Mouse (Mus musculus): ENCODE results near the gene Inhbe. TPM values are rescaled to one million over a fixed set of nuclear protein-coding genes. Genes with fewer than 3 reads are reported as not detected.
"Not testable (repeated sequence)": the region's sequence is repeated elsewhere in the genome, so short reads cannot be mapped to it uniquely, and the experiment has no call there.

Gene Inhbe
- total RNA-seq, 2 experiments from 2014 or later = not detected

DNA sequence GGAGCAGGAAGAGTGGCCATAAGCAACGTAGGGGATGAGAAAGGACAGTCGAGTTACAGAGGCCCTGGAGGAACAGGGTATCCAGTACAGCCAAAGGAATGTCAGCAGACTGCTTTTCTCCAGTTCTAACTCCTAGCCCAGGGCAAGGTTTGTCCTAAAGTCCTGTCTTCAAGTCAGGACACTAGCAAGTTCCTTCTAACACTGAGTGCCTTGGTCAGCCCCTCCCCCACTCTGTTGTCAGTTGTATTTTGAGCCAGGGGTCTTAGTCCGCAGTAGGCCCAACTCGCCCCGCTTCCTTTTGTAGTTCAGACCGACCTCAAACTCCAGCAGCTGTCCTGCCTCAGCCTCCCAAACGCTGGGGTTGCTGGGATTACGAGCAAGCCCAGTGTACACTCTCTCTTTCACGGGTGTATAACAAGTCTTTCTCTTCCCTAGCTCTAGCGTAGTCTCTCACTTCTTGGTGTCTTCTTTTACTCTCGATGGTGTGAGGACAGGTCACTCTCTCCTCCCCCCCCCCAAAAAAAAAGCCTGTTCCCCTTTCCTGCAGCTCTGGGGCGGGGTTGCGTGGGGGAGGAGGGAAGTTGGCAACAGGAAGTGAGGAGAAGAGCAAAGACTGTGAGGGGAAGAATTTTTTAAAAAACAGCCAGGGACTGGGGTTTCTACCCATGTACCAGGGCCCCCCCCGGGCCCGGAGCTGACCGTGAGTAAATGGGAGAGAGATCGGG lies 30.9 kb downstream of the Inhbe start:
- DNase-seq (ENCODE audit: low spot score in 2 of 2) = no peak

DNA sequence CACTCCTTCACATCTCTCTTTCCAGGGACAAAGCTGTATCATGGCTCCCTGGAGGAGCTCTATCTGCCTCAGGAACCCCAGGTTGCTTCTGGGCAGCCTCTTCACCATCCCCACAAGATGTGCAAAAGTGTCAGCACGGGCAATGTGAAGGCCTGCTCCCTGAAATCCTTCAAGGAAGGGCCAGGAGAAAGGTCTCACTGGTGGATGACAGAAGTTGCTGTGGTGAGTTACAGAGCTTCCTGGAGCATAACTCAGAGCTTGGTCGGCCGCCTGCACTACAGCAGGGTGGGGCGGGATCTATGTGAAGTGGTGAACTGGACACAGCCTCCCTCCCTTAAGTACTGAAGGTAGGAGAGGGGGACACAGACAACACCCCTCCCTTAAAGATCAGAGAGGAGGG lies 31.5 kb downstream of the Inhbe start:
- no peak for DNase-seq (ENCODE audit: low spot score in 2 of 2)

DNA sequence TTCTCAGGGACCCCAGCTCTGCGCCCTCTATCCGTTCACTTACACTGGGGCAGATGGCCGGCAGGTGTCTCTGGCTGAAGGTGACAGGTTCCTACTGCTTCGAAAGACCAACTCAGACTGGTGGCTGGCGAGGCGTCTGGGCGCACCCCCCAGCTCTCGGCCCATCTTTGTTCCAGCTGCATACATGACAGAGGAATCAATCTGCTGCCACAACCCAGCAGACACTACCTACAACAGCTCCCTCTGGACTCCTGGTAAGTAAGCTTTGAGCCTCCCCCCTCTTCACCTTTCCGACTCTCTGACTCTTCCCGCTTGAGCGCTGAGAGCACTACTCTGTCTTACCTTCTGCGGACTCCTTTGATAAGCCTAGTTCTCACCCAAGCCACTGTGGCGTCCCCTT lies 32.0 kb downstream of the Inhbe start:
- DNase-seq (ENCODE audit: low spot score in 2 of 2) = no peak

DNA sequence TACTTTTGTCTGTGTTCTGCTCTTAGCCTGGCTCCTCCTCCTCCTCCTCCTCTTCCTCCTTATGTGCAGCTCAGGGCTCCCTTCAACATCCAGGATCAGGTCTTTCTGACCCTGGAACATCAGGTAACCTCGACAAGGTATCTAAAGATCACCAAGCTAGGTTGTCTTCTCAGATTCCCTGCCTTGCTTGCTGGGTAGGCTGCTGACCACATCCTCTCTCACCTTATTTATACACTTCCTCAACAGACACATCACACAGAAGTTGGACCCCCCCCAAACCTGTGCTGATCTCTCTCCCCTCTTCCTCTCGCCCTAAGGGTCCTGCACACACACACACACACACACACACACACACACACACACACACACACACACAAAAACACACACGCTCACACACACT lies 32.6 kb downstream of the Inhbe start, which contains the start of gene Arhgap9:
Gene Arhgap9, plus strand, starts transcription at position 344 of the 400 bp plus-strand sequence.
- DNase-seq (ENCODE audit: low spot score in 2 of 2) = no peak

DNA sequence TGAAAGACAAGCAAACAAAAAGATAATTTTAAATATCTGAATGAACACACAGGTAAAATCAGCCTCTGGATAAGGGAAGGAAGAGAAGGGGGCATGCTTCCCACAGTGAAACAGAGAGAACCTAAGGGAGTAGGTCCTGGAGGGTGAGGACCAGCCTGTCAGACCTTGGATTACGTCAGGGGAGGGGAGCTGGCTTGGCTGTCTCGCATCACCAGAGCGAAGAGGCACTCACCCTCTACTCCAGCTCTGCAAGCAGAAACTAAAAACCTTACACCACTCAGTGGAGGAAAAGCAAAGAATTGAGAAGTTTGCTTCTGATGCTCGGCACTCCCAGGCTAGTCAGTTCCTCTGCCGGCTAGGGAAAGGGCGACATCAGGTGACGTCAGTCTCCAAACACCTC lies 34.2 kb downstream of the Inhbe start:
- DNase-seq (ENCODE audit: low spot score in 2 of 2) = no peak

DNA sequence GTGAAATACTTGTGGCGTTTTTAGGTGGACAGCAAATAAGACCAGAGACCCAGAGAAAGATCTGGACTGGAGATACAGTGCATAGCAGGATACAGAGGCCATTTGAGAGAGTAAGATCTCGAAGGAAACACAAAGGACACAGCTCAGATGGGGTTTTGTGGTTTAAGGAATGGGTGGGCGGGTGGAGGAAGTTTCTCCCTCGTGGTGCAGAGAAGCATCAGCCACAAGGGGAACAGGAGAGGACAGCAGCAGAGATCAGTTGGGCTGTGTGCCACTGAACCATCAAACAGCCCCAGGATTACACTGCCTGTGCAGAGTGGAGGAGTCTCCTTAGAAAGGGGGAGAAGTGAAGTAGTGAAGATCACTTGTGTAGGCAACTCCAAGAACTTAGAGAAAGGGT lies 36.2 kb downstream of the Inhbe start:
- DNase-seq (ENCODE audit: low spot score in 2 of 2) = no peak

DNA sequence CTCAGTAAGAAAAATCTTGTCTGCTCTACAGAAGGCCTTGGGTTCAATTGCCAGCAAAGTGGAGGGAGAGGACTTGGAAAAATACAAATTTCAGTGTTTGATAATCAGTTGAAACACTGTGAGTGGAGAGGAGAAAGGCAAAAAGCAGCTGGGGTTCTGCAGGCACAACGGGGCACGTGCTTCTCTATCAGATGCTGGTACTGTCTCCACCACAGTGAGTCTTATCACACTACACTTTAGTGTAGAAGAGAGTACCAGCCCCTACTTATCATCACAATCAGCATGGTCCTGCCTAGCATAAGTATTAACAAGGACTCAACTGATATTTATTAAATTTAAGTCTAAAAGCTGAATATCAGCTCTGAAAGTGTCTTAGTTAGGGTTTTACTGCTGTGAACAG lies 36.9 kb downstream of the Inhbe start:
- DNase-seq (ENCODE audit: low spot score in 2 of 2) = no peak

DNA sequence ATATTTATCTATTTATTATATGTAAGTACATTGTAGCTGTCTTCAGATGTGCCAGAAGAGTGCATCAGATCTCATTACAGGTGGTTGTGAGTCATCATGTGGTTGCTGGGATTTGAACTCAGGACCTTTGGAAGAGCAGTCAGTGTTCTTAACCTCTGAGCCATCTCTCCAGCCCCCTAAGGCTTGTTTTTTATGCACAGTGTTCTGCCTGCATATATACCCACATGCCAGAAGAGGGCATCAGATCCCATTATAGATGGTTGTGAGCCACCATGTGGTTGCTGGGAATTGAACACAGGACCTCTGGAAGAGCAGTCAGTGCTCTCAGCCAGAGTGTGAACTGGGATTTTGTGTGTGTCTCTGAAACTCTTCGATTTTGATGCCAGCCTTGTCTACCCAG lies 39.3 kb downstream of the Inhbe start:
- DNase-seq (ENCODE audit: low spot score in 2 of 2) = not testable (repeated sequence)

DNA sequence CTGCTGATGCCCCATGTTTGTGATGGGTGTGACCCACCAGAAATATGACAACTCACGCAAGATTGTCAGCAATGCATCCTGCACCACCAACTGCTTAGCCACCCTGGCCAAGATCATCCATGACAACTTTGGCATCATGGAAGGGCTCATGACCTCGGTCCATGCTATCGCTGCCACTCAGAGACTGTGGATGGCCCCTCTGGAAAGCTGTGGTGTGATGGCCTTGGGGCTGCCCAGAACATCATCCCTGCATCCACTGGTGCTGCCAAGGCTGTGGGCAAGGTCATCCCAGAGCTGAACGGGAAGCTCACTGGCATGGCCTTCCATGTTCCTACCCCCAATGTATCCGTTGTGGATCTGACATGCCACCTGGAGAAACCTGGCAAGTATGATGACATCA lies 40.7 kb downstream of the Inhbe start:
- not testable (repeated sequence) for DNase-seq (ENCODE audit: low spot score in 2 of 2)

DNA sequence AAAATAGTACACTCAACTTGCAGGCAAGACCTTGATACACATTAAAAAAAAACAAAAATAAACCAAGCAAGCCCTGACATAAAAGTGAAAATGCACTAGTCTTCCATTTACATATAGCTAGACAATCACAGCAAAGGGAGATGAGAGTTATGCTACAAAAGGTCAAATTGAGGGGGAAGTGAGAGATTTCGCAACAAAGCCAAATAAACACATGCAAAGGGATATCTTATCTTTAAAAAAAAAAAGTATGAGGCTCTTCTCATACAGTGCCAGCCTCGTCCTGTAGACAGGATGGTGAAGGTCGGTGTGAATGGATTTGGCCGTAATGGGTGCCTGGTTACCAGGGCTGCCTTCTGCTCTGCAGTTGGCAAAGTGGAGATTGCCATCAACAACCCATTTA lies 41.4 kb downstream of the Inhbe start:
- DNase-seq (ENCODE audit: low spot score in 2 of 2) = no peak

DNA sequence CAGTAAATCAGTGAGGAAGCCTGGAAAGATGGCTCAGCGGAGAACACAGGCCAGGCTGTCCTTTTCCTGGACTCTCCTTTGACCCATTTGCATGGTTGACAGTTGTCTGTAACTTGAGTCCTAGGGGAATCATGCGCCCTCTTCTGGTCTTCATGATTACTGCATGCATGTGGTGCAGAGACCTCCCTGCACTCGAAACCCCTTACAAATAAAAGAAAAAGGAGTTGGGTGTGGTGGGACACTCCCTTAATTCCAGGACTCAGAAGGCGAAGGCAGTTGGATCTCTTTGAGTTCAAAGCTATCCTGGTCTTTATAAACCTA lies 41.9 kb downstream of the Inhbe start:
- DNase-seq (ENCODE audit: low spot score in 2 of 2) = peak; percentile 85 to 87

DNA sequence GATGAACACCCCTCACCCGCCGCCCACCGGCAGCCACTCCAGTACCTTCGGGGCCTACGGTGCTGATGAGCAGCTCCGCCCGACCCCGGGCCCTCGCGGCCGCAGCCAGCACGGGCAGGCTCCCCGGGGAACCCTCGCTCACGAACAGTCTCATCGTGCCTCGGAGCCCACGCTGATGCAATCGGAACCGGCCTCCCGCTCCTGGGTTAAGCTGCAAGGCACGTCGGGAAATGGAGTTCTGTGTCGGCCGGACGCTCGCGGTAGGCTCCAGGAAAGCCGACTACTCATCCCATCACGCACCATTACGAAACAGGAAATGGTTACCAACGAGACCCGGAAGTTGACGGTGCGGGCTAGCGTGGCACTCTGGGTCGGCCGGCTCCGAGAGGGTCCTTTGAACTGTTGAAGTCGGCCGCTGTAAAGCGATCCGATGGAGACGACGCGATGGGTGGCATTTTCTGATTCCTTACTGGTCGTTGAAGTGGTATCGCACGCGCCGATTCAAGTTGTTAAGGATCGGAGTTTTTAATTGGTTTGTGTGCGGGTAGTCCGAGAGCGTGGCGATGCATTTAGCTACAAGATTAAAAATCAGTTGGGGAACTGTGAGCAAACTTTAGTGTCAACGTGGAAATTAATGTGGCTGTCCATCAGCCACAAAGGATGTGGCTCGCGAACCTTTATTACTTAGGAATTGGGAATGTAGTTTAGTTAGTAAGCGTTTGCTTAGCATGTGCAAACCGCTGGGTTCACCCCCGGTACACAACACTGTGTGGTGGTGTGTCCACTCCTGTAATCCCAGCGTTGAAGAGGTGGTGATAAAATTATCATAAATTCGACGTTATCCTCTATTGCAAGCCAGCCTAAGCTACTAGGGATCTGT lies 42.5 kb downstream of the Inhbe start, which contains the start of gene Mars:
Gene Mars, minus strand, starts transcription at position 311 of the 880 bp plus-strand sequence.
- DNase-seq (ENCODE audit: low spot score in 2 of 2) = peak; percentile 87 to 91

DNA sequence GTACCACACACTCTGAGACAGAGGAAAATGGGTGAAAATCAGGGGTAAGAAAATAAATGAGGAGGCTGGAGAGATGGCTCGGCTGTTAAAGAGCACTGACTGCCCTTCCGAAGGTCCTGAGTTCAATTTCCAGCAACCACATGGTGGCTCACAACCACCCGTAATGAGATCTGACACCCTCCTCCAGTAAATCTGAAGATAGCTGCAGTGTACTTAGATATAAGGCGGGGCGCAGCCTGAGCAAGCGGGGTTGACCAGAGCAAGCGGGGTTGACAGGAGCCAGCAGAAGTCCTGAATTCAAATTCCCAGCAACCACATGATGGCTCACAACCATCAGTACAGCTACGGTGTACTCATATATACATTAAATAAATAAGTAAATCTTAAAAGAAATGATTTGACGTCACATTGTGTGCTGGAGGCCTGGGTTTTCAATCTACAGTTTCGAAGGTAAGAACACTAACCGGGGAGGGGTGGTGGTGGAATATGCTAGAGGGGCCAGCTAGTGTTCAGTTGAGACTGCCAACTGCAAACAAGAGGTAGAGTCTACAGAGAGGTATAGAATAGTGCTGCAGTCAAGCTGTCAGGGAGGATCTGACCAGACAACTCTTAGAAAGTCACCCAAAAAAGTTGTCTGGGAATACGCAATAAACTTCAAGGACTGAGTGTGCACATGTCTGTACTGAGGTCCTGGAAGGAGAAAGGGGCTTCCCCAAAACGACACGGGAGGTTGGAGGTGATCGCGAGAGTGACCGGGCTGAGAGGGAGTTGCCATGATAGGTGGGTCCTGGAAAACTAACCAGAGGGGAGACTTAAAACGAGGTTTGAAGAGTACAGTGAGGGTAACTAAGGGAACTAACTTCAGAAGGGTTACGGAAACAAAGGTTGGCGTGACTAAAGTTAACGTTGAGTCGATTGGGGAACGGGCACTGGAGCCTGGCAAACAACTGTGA lies 43.4 kb downstream of the Inhbe start:
- DNase-seq (ENCODE audit: low spot score in 2 of 2) = no peak

DNA sequence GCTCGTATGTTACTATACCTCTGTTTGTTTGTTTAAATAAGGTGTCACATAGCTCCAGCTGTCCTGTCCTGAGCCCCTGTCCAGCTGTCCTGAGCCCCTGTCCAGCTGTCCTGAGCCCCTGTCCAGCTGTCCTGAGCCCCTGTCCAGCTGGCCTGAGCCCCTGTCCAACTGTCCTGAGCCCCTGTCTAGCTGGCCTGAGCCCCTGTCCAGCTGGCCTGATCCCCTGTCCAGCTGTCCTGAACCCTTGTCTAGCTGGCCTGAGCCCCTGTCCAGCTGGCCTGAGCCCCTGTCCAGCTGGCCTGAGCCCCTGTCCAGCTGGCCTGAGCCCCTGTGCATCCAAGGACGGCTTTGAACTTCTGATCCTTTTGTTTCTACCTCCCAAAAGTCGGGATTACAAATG lies 45.0 kb downstream of the Inhbe start:
- not testable (repeated sequence) for DNase-seq (ENCODE audit: low spot score in 2 of 2)

DNA sequence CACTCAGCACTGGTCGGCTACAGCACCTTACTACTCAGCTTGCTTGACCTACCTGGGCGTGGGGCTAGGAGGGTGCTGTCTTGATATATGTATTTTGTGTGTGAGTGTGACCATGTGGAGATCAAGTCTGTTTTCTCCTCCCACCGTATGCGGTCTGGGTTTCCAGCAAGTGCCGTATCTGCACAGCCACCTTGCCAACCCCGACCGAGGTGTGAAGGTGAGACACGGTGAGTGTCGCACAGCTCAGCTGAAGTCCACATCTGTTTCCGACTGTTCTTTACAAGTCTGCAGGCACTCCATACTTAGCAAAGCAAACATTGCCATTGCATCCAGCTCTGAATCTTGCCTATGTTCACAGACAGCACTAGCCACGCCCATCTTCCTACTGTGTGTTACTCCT lies 51.1 kb downstream of the Inhbe start:
- no peak for DNase-seq (ENCODE audit: low spot score in 2 of 2)

DNA sequence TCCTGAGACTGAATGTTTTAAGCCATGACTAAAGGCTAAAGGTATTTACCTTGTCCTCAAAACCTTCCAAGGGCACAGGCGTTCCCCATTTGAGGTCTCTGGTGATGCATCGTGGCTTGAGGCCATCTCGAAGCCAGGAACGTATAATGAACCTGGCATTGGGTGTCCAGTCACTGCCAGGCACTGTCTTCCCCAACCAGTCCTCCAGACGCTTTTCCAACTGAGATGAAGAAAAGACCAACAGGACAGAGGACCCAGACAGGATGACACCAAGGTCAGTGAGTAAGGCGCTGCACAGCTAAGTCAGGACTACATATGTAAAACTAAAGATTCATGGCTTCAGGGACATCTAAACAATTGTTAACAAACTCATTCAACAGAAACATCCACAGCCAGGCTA lies 53.9 kb downstream of the Inhbe start:
- no peak for DNase-seq (ENCODE audit: low spot score in 2 of 2)

Other genes with a start within 250 kb of the Inhbe start
- gene Os9, start 233.3 kb downstream of the Inhbe start, total RNA-seq (2021) = 10 to 100 TPM; 94.3 to 98.3 TPM
- 100 to 1,000 TPM; 107 to 116 TPM for gene B4galnt1, start 189.2 kb downstream of the Inhbe start, total RNA-seq (2021)
- 1 to 10 TPM; 2.0 to 2.6 TPM for gene Slc26a10, start 173.8 kb downstream of the Inhbe start, total RNA-seq (2021)
- gene Arhgef25, start 164.3 kb downstream of the Inhbe start, total RNA-seq (2021) = 100 to 1,000 TPM; 125 to 132 TPM
- 100 to 1,000 TPM; 187 to 203 TPM for gene Dtx3, start 158.7 kb downstream of the Inhbe start, total RNA-seq (2021)
- gene Pip4k2c, start 142.8 kb downstream of the Inhbe start, total RNA-seq (2021) = 10 to 100 TPM; 38.3 to 38.4 TPM
- gene Kif5a, start 91.1 kb downstream of the Inhbe start, total RNA-seq (2021) = 100 to 1,000 TPM; 360 to 377 TPM
- 100 to 1,000 TPM; 312 to 315 TPM for gene Dctn2, start 88.0 kb downstream of the Inhbe start, total RNA-seq (2021)
- 10 to 100 TPM; 44.8 to 58.7 TPM for gene Mbd6, start 65.4 kb downstream of the Inhbe start, total RNA-seq (2021)
- 10 to 100 TPM; 53.9 to 57.7 TPM for gene Mars, start 42.6 kb downstream of the Inhbe start, total RNA-seq (2021)
- 1 to 10 TPM; 1.1 to 1.2 TPM for gene Arhgap9, start 32.4 kb downstream of the Inhbe start, total RNA-seq (2021)
- gene Gli1, start 12.4 kb downstream of the Inhbe start, total RNA-seq (2021) = 1 to 10 TPM; 1.7 to 3.1 TPM
- not detected for gene Inhbc, start 16.0 kb upstream of the Inhbe start, total RNA-seq (2021)
- gene R3hdm2, start 25.9 kb upstream of the Inhbe start, total RNA-seq (2021) = 100 to 1,000 TPM; 174 to 178 TPM
- gene Stac3, start 147.3 kb upstream of the Inhbe start, total RNA-seq (2021) = 1 to 10 TPM; 3.5 to 5.3 TPM
- gene Ndufa4l2, start 160.6 kb upstream of the Inhbe start, total RNA-seq (2021) = 1 to 10 TPM; 6.8 to 7.9 TPM
- 10 to 100 TPM; 36.2 to 36.3 TPM for gene Shmt2, start 168.0 kb upstream of the Inhbe start, total RNA-seq (2021)
- 1 to 10 TPM; 5.2 to 6.5 TPM for gene Nxph4, start 180.1 kb upstream of the Inhbe start, total RNA-seq (2021)